24 mouse cellular contexts compared by ENCODE assay signal in the genomic region with DNA sequence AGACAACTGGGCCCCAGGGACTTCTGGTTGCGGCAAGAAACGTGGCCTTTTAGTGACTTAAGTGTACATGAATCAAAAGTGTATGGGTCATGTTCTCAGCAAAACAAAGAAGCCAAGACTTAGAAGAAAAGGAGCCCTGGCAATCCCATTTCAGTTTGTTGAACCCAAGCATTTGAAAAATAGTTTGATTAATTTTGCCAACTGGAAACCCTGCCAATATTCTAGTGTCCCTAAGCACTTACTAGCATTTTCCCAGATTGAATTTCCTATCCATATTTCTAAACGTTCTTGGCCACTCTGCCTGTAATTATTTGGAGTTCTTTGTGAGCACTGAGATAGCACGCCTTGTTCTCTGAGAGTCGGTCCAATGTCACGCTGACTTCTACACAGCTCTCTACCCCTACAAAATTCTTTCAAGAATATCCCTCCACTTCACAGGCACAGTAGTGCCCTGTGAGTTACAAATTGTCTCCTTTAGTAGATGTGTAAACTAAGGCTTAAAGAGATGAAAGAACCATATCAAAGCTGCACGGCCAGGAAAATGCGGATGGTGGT.
DNase-seq lines count a peak whose midpoint lies in the region; ATAC-seq lines count a peak whose summit lies in the region.
"Had no signal": no experiment of that assay in that cellular context is flagged by ENCODE, and none has a peak within 500 bp of the region (broad histone marks: within the 10 kb centered on the region; RNA-seq: fewer than 3 reads in every experiment).

No protein-coding gene starts in this region.

- no peak overlapping the region for H3K27ac ChIP-seq in hindbrain, embryonic 11.5 days (ENCODE audit: low read depth, low read length)
- H3K27ac ChIP-seq: embryonic facial prominence, embryonic 10.5 days; forebrain, embryonic 13.5 days; heart, adult 2 months; heart, embryonic 15.5 days; hindbrain, embryonic 12.5 days had no signal

- H3K9me3 ChIP-seq in hindbrain, embryonic 11.5 days (ENCODE audit: control insufficient read depth, low read length) = no peaks in the 10 kb centered on the region
- H3K9me3 ChIP-seq: embryonic facial prominence, embryonic 10.5 days; forebrain, embryonic 13.5 days; heart, embryonic 15.5 days; hindbrain, embryonic 12.5 days had no signal

- intact Hi-C loops in heart, postnatal 10 days (cut with DNase I) = no loop called here

- H3K4me1 ChIP-seq in hindbrain, embryonic 11.5 days (replicated peaks; ENCODE audit: control insufficient read depth, insufficient read depth, low read length) = no peaks in the 10 kb centered on the region
- H3K4me1 ChIP-seq: embryonic facial prominence, embryonic 10.5 days; forebrain, embryonic 13.5 days; heart, embryonic 15.5 days; hindbrain, embryonic 12.5 days had no signal

- WGBS in hindbrain, embryonic 11.5 days = 88% methylated on average over 8 of the region's 8 CpGs

- H3K4me3 ChIP-seq in hindbrain, embryonic 11.5 days (ENCODE audit: low read depth, low read length) = no peak overlapping the region
- H3K4me3 ChIP-seq: embryonic facial prominence, embryonic 10.5 days; forebrain, embryonic 13.5 days; heart, adult 2 months; heart, embryonic 15.5 days; hindbrain, embryonic 12.5 days had no signal

- no peak for ATAC-seq in hindbrain, embryonic 11.5 days (ENCODE audit: low FRiP score)
- ATAC-seq: activated CD4-positive, CD25-positive, alpha-beta regulatory T cell, adult 4 months; forebrain, embryonic 13.5 days; forebrain, postnatal 0 days; hindbrain, embryonic 16.5 days; inflammation-experienced regulatory T-cells, adult 6 months; intestine, postnatal 0 days; Patski had no signal

- H3K9ac ChIP-seq in hindbrain, embryonic 11.5 days (ENCODE audit: low read depth, low read length) = no peak overlapping the region
- H3K9ac ChIP-seq: forebrain, embryonic 13.5 days; forebrain, postnatal 0 days; heart, embryonic 15.5 days; hindbrain, embryonic 12.5 days had no signal

- no peaks in the 10 kb centered on the region for H3K27me3 ChIP-seq in hindbrain, embryonic 11.5 days (ENCODE audit: control insufficient read depth, insufficient read depth, low read length)
- H3K27me3 ChIP-seq: CH12.LX; forebrain, embryonic 13.5 days; heart, embryonic 15.5 days; hindbrain, embryonic 12.5 days had no signal

- DNase-seq in gastrocnemius, postnatal 25 days = peak; percentile 26
- DNase-seq in gastrocnemius, postnatal 10 days = no peak
- DNase-seq in heart, adult 9 months (ENCODE audit: low spot score in 2 of 2) = peak; percentile 25 to 53
- no peak for DNase-seq in heart, postnatal 10 days
- peak; percentile 57 for DNase-seq in lung, postnatal 25 days (ENCODE audit: low spot score)
- DNase-seq in lung, postnatal 4 days = no peak
- DNase-seq in skeletal muscle tissue, adult 2 months (ENCODE audit: low read depth, low spot score) = peak; percentile 70
- no peak for DNase-seq in hindbrain, embryonic 11.5 days (ENCODE audit: low spot score)
- DNase-seq: adrenal gland, postnatal 14 days; cerebellum, adult 18-20 months; cerebellum, adult 9-11 months; cerebellum, postnatal 36 days; forebrain, postnatal 0 days had no signal

- H3K36me3 ChIP-seq in hindbrain, embryonic 11.5 days (ENCODE audit: control insufficient read depth, insufficient read depth, low read length) = no peaks in the 10 kb centered on the region
- H3K36me3 ChIP-seq: embryonic facial prominence, embryonic 10.5 days; heart, embryonic 15.5 days; hindbrain, embryonic 12.5 days had no signal

- H3K4me2 ChIP-seq in hindbrain, embryonic 11.5 days (replicated peaks; ENCODE audit: low read depth, low read length) = no peak overlapping the region
- H3K4me2 ChIP-seq: forebrain, embryonic 13.5 days; heart, embryonic 15.5 days; hindbrain, embryonic 12.5 days had no signal

Comparison
In these comparisons a context has a peak if more than half of its experiments do, and no peak if none do; other contexts are left out.
1. DNase-seq: peak in gastrocnemius, postnatal 25 days (single experiment), heart, adult 9 months (2 of 2), lung, postnatal 25 days (single experiment) and skeletal muscle tissue, adult 2 months (single experiment); none in gastrocnemius, postnatal 10 days (single experiment), heart, postnatal 10 days (0 of 2), lung, postnatal 4 days (0 of 2) and hindbrain, embryonic 11.5 days (single experiment).